Mouse (Mus musculus) E14TG2a.4 (cell line): ENCODE measurements around the gene Dcaf5.

Experiments
- CTCF ChIP-seq: conservative IDR thresholded peaks from 2 replicates; pipeline ENCODE4 v1.5.1; 2014; ENCODE audit warnings: low read length
- POU5F1 ChIP-seq: IDR thresholded peaks from 2 replicates; pipeline ENCODE4 v1.6.1; 2014; ENCODE audit warnings: low read length, borderline replicate concordance

DNA sequence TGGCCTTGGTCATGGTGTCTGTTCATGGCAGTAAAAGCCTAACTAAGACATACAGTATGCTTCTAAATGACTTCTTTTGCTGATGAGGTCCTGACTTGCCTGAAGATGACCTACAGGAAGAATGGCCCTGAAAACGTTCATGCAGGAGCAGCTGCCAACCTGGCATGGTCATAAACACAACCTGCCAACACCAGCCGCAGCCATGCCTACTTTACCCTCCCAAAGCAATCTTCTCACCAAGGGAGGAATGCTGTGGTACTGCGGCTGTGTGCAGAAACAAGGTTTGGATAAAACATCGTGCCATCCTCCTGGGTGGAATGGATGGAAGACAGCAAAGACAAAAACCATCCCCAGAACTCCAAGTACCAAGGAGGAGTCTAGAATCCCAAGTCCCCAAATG is 57.0 kb downstream of the Dcaf5 start:
- no peak for TF ChIP-seq CTCF
- TF ChIP-seq POU5F1 = no peak
